Mouse (Mus musculus) adrenal gland, adult 8-10 months (tissue): Measurements from ENCODE around the gene Rab24. TPM values are rescaled to one million over a fixed set of nuclear protein-coding genes. Genes with fewer than 3 reads are reported as not detected.

Experiments
- DNase-seq: peaks from one replicate; pipeline ENCODE4 v3.0.0; 2022
- total RNA-seq, 4 experiments: library from RNA; stranded (reverse); gene quantifications; 2 replicates each; pipeline ENCODE4 v1.2.4; 2022

The Rab24 gene
- 100 to 1,000 TPM in 1 of 4 experiments, 10 to 100 TPM in 3; 62.0 to 102 (median 88.6) TPM for total RNA-seq

- peak; percentile 77 for DNase-seq
Measured at GRCm38 (mm10) chr13:55321434-55322129, at the start of gene Rab24. TSS of gene Rab24 (minus strand) at chr13:55321946.

- no peak for DNase-seq
Measured at GRCm38 (mm10) chr13:55371007-55371681, 49.4 kb upstream of the Rab24 start.

GRCm38 (mm10) chr13:55370234-55370633 lies 48.5 kb upstream of the Rab24 start:
- DNase-seq: no peak

- DNase-seq: no peak
Measured at GRCm38 (mm10) chr13:55369531-55370114, 47.9 kb upstream of the Rab24 start, which contains the start of gene Rgs14. TSS of gene Rgs14 (plus strand) at chr13:55369732.

GRCm38 (mm10) chr13:55368401-55368800 lies 46.7 kb upstream of the Rab24 start:
- no peak for DNase-seq

- DNase-seq: peak; percentile 98
Measured at GRCm38 (mm10) chr13:55362453-55363060, 40.8 kb upstream of the Rab24 start, which contains the start of gene Lman2. TSS of gene Lman2 (minus strand) at chr13:55362783.

GRCm38 (mm10) chr13:55361974-55362452 lies 40.3 kb upstream of the Rab24 start:
- no peak for DNase-seq

- DNase-seq: no peak
Measured at GRCm38 (mm10) chr13:55361145-55361544, 39.4 kb upstream of the Rab24 start.

- no peak for DNase-seq
Measured at GRCm38 (mm10) chr13:55346745-55347144, 25.0 kb upstream of the Rab24 start.

GRCm38 (mm10) chr13:55344286-55344685 lies 22.5 kb upstream of the Rab24 start:
- no peak for DNase-seq

GRCm38 (mm10) chr13:55342469-55342868 lies 20.7 kb upstream of the Rab24 start:
- no peak for DNase-seq

GRCm38 (mm10) chr13:55339259-55339658 lies 17.5 kb upstream of the Rab24 start:
- DNase-seq: no peak

- DNase-seq: no peak
Measured at GRCm38 (mm10) chr13:55338131-55339054, 16.6 kb upstream of the Rab24 start.

- DNase-seq: no peak
Measured at GRCm38 (mm10) chr13:55337341-55337975, 15.7 kb upstream of the Rab24 start.

GRCm38 (mm10) chr13:55335701-55336100 lies 14.0 kb upstream of the Rab24 start:
- no peak for DNase-seq

GRCm38 (mm10) chr13:55332331-55332730 lies 10.6 kb upstream of the Rab24 start:
- DNase-seq: no peak

GRCm38 (mm10) chr13:55330567-55331400 lies 9.0 kb upstream of the Rab24 start:
- DNase-seq: no peak

- DNase-seq: peak; percentile 70
Measured at GRCm38 (mm10) chr13:55329683-55330566, 8.2 kb upstream of the Rab24 start, which contains the start of gene Mxd3. TSS of gene Mxd3 (minus strand) at chr13:55329823.

GRCm38 (mm10) chr13:55329109-55329682 lies 7.5 kb upstream of the Rab24 start:
- no peak for DNase-seq
